Mouse (Mus musculus) adrenal gland, adult 8-10 months (tissue): Measurements from ENCODE around the gene Shc2. TPM values are rescaled to one million over a fixed set of nuclear protein-coding genes. Genes with fewer than 3 reads are reported as not detected.

Experiments used
- DNase-seq: peaks from one replicate; pipeline ENCODE4 v3.0.0; 2022
- total RNA-seq, 4 experiments: library from RNA; stranded (reverse); gene quantifications; 2 replicates each; pipeline ENCODE4 v1.2.4; 2022

Shc2 gene
- total RNA-seq, 4 experiments from 2014 or later = 3.6 to 11.4 (median 6.0) TPM

- no peak for DNase-seq
These were observed 23.4 kb downstream of the Shc2 start for GRCm38 (mm10) chr10:79614305-79614643.

GRCm38 (mm10) chr10:79613578-79614304, 24.0 kb downstream of the Shc2 start, which contains the start of gene C2cd4c:
TSS of gene C2cd4c (minus strand) at chr10:79614025.
- no peak for DNase-seq

DNA sequence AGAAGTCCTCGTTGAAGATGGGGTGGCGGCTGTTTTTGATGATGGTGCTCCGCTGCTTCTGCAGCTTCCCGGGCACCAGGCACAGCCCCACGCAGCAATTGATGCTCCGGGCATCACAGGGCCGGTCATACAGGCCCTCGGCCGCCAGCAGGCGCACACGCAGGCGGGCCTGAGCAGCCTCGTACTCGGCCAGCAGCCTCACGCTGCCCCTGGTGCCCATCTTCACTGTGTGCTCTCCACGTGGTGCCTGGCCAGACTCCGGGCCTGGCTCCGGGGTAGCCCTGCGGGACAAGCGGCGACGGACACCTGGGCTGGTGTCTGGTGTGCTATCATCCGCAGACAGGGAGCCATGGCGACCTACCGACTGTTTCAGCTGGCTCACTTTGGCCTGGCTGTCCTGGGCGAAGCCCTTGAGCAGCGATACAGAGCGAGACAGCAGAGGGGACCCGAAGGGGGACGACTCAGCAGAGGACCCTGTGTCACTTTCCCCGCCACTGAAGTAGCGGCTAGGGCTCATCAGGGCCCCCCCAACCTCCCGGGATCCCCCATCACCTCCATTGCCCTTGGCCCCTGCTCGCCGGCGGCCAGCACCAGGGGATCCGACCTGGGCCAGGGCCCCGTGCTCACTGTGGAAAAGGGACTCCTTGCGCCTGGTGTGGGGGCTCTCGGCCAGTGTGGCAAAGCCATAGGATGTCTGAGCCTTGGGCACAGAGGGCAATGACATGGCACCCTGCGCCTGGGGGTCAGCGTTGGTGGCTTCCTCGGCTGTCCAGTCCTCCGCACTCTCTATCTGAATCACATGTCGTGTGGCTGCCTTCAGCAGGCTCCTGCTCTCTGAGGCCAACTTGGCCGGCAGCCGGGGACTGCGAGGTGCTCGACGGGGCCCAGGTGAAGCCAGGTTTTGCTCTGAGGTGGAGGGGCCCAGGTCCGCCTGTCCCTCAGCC, 25.3 kb downstream of the Shc2 start:
- DNase-seq = no peak

DNA sequence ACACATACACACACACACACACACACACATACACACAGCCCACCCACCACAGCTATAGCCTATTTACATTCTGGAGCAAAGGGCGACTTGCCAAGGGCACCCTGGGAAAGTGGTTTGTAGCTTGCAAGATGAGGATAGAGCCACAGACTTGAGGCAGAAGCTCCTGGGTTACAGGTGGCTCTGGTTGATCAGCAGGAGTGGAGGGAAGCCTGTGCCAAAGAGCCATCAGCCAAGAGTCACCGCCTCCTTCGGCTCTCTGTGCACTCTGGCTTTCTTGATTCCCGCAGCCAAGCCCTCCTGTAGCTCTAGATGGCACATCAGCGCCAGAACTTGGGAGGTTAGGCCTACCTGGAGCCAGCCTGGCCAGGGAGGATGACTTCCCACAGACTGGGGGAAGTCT, 26.4 kb downstream of the Shc2 start:
- no peak for DNase-seq

DNA sequence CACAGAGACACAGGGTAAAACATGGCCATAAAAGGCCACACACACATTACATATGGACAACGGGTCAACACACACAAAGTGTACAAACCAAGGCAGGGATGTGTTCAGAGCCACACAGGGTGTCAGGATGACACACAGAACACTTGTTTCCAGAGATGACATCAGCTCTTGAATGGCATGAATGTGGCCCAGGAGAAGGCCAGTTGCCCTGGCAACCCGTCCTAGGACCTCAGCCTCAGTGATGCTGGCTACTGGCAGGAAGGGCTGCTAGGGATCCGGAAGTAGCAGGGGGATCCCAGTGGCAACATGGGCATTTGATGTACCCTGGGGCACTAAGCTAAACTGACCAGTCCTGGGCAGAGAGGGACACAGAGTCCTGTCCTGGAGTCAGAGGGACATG, 28.4 kb downstream of the Shc2 start:
- no peak for DNase-seq

DNA sequence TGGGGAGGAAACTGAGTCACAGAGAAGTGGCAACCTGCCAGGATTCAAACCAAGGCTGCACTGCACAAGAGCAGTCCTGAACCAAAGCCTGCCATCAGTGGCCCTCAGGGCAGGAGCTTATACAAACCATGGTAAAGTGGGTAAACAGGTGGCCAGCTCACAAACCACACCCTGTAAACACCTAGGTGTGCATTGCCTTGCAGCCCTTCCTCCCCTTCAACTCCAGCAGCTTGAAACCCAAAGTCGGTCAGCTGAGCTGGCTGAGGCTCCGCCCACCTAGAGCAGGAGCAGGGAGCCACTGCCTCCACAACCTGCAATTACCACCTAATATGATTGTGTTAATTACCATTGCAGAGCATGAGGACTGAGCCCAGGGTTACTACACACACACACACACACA, 29.8 kb downstream of the Shc2 start:
- DNase-seq = no peak

- DNase-seq = no peak
These were observed 31.2 kb downstream of the Shc2 start for GRCm38 (mm10) chr10:79606537-79606936.

DNA sequence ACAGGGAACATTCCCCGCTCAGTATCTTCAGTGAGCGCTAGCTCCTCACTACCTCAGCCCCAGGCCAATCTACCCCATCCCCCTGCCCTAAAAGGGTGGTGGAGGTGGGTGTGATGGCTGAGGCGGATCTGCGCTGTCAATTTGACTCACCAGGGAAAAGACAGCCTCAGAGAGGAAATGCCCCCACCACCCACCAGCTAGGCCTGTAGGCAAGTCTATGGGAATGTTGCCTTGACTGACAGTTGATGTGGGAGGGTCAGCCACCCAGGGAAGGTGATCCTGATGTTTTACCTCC, 39.8 kb downstream of the Shc2 start:
- DNase-seq = no peak

GRCm38 (mm10) chr10:79597051-79597935, 40.4 kb downstream of the Shc2 start:
- DNase-seq = no peak

DNA sequence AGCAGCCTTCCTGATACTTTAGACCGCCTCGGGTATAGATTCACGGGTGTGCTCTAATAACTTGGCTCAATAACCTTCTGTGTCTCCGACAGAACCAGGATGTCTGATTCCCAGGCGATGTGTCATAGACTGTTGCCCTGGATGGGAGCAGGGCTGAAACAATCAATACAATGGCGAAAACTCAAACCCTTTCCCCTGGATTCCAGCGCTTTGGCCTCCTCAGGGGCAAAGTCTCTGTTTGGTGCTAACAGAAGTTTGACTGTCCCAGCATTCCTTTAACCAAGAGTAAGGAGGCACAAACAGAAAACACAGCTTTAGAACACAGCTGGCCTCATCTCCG, 42.2 kb downstream of the Shc2 start:
- DNase-seq = no peak

DNA sequence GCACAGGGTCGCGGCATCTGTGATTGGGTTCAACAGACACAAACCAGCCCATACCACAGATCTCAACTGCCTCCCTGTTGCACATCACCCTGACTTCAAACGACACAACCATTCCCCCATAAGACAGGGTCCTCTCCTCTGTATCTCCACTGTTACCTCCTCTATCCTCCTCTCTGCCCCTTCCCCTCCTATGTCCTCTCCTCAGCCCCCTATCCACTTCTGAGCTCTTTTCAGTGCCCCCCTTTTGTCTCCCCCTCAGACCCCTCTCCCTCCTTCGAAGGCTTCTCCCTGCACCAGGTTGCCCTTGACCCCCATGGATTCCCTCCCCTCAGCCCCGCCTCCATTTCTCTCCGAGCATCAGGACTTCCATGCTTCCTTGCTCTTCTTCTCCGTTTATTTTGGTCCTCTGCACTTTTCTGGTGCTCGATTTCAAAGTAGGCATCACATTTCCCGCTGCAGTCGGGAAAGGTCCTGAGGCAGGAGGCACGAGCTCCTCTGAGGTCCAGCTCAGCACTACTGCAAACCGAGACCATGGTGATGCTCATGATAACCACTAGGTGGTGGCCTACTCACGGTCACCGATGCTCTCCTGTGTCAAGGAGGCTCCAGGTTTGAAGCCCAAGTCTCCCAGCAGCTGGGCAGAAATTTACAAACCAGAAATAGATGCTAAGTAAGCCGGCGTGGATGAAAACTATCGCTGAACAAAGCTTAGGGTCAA, 42.7 kb downstream of the Shc2 start:
- peak; percentile 31 for DNase-seq

- DNase-seq = no peak
These were observed 43.6 kb downstream of the Shc2 start for GRCm38 (mm10) chr10:79594111-79594510.

DNA sequence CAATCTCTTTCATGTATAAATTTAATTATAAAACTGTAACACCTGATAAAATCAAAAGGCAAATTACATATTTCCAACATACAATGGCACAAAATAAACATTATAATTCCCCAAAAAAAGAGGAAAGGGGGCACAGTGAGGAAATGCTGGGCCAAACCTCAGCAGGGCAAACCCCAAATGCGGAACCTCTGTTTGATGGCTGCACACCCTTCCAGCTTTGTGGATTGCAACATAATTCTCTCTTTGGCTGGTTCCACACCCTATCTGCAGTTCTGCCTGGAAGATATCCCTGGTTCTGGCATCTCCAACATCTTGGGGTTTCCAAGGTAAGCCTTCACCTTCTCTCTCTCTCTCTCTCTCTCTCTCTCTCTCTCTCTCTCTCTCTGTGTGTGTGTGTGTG, 47.0 kb downstream of the Shc2 start:
- DNase-seq = no peak

DNA sequence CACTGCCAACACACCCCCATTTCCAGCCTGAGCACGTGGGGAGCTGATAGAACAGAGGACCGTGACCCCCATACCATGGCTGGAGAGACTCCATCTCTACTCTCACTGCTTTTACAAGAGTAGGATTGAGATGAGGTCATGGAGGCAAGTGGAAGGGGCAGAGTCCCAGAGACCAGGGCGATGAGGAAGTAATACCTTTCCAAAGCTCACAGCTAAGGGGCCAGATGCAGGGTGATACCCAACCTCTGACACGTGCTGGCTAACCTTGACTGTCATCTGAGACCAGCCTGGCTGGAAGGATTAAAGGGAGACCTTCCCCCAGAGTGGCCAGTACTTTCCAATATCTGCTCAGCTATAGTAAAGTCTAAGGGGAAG, 50.0 kb downstream of the Shc2 start:
- DNase-seq = no peak

GRCm38 (mm10) chr10:79587061-79587751, 50.5 kb downstream of the Shc2 start, which contains the start of gene Theg:
TSS of gene Theg (minus strand) at chr10:79587331.
- DNase-seq = no peak

GRCm38 (mm10) chr10:79586243-79586642, 51.5 kb downstream of the Shc2 start:
- no peak for DNase-seq

DNA sequence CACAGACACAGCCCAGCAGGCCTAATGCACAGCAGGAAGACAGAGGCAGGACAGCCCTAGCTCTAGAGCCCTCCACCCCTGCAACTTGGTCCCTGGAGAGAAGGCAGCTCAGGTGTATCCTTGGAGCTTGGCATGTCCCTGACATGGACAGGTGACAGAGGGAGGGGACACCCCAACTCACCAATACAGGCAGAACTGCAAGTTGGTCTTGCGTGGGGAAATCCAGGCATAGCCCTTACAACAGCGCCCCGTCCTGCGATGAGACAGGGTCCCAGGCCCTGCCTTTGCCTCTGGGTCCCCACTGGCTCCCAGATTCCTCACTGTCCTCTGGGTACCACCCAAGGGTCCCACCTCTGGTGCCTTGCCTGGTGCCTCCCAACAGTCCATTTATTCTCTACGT, 52.0 kb downstream of the Shc2 start:
- DNase-seq = no peak

DNA sequence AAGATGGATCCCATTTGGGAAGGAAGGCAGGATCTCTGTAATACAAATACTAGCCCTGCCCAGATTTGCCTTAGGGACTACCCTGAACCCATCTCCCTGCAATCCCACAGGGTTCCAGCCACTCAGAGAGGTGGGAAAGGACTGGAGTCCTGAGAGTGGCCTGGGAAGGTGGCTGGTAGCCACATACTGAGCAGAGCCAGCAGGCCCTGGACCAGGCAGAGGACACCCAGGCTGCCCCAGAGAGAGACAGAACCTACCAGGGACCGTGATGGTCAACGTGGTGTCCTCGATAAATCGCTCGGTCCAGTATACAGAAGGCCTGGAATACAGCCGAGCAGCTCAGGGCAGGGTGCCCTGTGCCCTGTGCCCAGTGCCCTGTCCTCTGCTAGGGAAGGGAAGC, 52.6 kb downstream of the Shc2 start:
- DNase-seq = no peak

DNA sequence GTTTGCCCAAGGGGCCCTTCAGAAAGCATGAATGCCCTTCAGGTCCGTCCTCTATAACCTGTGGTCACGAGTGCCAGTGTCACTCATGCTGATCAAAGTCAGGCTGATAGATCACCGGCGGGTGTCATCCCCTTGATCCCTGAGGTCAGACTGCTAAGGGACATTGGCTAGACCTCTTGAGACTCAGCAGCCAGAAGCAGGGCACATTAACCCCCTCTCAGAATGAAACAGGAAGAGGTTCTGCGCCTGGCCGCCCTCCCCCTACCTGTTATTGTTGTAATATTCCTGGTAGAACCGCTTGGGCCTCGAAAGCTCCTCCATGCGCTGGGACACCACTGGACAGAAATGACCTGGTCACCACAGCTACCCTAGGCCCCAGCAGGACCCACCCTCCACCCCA, 53.3 kb downstream of the Shc2 start:
- DNase-seq = no peak

DNA sequence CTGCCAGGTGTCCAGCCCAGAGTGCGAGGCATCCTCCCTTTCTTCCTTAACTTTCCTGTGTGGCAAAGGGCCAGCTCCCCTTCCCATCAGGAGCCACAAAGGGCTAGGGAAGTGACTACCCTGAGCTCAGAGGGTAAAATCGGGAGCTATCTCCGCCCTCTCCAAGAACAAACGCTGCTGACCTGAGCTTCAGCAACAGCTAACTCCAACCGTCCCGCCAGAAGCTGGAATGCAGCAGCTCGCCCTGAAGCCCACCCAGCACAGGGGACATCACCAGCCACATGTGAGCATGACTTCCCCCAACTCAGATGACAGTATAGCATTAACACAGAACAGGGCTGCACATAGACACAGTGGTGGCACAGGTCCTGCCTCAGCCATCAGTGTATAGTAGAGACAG, 53.7 kb downstream of the Shc2 start:
- DNase-seq = no peak

GRCm38 (mm10) chr10:79581501-79581900, 56.2 kb downstream of the Shc2 start:
- no peak for DNase-seq

GRCm38 (mm10) chr10:79580811-79581210, 56.9 kb downstream of the Shc2 start:
- DNase-seq = no peak
